Mouse (Mus musculus) ovary, adult 2 months (tissue): ENCODE measurements around the gene A030005L19Rik. TPM values are rescaled to one million over a fixed set of nuclear protein-coding genes. Genes with fewer than 3 reads are reported as not detected.

ENCODE experiments used
- polyA plus RNA-seq: library from polyadenylated mRNA; depleted of rRNA; stranded (reverse); fragments of >200 nt; gene quantifications from 2 replicates; pipeline ENCODE4 v1.2.3, GENCODE M21; 2012; rRNA removed

Gene A030005L19Rik
- polyA plus RNA-seq: 0.82 and 1.5 TPM in 2 replicates

DNA sequence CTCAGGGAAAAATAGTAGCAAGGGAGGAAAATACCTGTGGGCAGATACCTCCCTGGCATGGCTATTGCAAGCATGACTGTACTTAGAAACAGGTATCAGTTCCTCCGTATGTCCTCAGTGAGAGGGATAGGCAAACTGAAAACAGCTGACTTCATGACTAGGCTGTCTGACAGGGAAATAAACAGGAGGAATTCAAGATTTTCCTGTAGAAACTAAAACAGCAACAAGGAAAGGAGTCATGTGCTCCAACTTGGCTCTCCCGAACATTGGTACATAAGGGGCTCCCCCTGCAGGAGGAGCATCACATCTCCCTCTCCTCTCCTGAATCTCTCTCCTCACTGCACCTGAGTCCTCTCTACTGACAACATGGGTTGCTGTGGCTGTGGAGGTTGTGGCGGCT, at the start of gene A030005L19Rik:
Gene A030005L19Rik, plus strand, starts transcription at position 301 of the 400 bp plus-strand sequence.

DNA sequence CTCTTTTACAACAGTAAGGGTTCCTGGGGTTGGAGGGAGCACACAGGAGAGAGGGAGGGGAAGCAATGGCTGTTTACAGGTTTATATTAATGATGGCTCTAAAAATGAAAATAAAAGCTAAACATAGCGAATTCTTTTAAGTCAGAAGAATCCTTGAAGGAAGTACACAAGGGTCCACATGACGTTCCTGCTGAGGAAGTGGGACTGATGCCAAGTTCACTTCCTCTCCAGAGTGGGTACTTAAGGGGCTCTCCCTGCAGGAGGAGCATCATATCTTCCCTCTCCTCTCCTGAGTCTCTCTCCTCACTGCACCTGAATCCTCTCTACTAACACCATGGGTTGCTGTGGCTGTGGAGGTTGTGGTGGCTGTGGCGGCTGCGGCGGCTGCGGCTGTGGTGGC, 11.5 kb downstream of the A030005L19Rik start, which contains the start of gene A030014E15Rik:
Gene A030014E15Rik, plus strand, starts transcription at position 268 of the 400 bp plus-strand sequence.

GRCm38 (mm10) chr1:82931326-82931725, 18.2 kb downstream of the A030005L19Rik start, which contains the start of gene Gm6217:
Gene Gm6217 (minus strand): TSS chr1:82931399.

GRCm38 (mm10) chr1:82943295-82943694, 30.2 kb downstream of the A030005L19Rik start, which contains the start of gene A030003K21Rik:
Gene A030003K21Rik (minus strand): TSS chr1:82943388.

GRCm38 (mm10) chr1:82955913-82956312, 42.8 kb downstream of the A030005L19Rik start, which contains the start of gene Gm7544:
Gene Gm7544 (minus strand): TSS chr1:82956013.

DNA sequence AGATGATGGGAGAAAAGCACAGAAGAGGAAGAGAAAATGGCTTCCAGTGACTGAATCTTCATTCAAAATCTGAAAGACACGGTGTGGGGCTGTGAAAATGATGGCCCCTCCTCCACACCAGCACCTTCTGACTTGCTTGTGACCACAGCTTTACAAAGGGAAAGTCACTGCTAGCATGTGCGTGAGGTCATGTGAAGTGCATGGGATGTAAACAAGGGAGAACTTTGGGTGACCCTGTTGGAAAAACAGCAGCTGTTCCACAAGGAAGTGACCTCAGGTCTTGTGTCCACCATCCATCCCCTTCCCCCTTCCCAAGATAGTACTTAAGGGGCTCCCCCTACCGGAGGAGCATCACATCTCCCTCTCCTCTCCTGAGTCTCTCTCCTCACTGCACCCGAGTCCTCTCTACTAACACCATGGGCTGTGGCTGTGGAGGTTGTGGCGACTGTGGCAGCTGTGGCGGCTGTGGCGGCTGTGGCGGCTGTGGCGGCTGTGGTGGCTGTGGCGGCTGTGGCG, 46.8 kb downstream of the A030005L19Rik start, which contains the start of gene Gm47955:
Gene Gm47955, plus strand, starts transcription at position 417 of the 516 bp plus-strand sequence.

Other genes with a start within 250 kb of the A030005L19Rik start
- gene Mff, start 188.4 kb upstream of the A030005L19Rik start, polyA plus RNA-seq: 47.3 and 110 TPM in 2 replicates
- gene Tm4sf20, start 144.9 kb upstream of the A030005L19Rik start, polyA plus RNA-seq: not detected in 2 replicates
- not detected in 2 replicates for gene Gm47791, start 142.1 kb upstream of the A030005L19Rik start, polyA plus RNA-seq
- 37.9 and 54.4 TPM in 2 replicates for gene Agfg1, start 73.8 kb upstream of the A030005L19Rik start, polyA plus RNA-seq
- not detected in 2 replicates for gene A030014E15Rik, start 11.6 kb downstream of the A030005L19Rik start, polyA plus RNA-seq
- not detected in 2 replicates for gene Gm6217, start 18.1 kb downstream of the A030005L19Rik start, polyA plus RNA-seq
- gene A030003K21Rik, start 30.1 kb downstream of the A030005L19Rik start, polyA plus RNA-seq: not detected in 2 replicates
- not detected in 2 replicates for gene Gm7544, start 42.7 kb downstream of the A030005L19Rik start, polyA plus RNA-seq
- not detected in 2 replicates for gene Gm47955, start 47.0 kb downstream of the A030005L19Rik start, polyA plus RNA-seq
- not detected in 2 replicates for gene Gm47959, start 87.2 kb downstream of the A030005L19Rik start, polyA plus RNA-seq
- 1.3 and 1.5 TPM in 2 replicates for gene Slc19a3, start 125.1 kb downstream of the A030005L19Rik start, polyA plus RNA-seq
- gene Krtap28-10, start 129.2 kb downstream of the A030005L19Rik start, polyA plus RNA-seq: not detected in 2 replicates
- gene Gm47969, start 131.6 kb downstream of the A030005L19Rik start, polyA plus RNA-seq: not detected in 2 replicates
- gene A030005K14Rik, start 146.1 kb downstream of the A030005L19Rik start, polyA plus RNA-seq: not detected in 2 replicates
- gene Krtap28-13, start 147.6 kb downstream of the A030005L19Rik start, polyA plus RNA-seq: not detected in 2 replicates
- gene Ccl20, start 203.4 kb downstream of the A030005L19Rik start, polyA plus RNA-seq: not detected in 2 replicates
- 1.6 and 1.9 TPM in 2 replicates for gene Daw1, start 246.4 kb downstream of the A030005L19Rik start, polyA plus RNA-seq